Mouse (Mus musculus) midbrain, embryonic 15.5 days (tissue): Measurements from ENCODE around the gene Cald1. TPM values are rescaled to one million over a fixed set of nuclear protein-coding genes. Genes with fewer than 3 reads are reported as not detected.

ENCODE experiments used
- ATAC-seq: fragments of 200-750 bp; cut with Nextera tagmentation; replicated peaks from 2 replicates; pipeline ENCODE4 v1.8.0; 2017; ENCODE audit warnings: moderate TSS enrichment
- H3K27ac ChIP-seq: fragments of 300-500 bp; sonication (generic); 2 replicates; pipeline ENCODE4 v1.5.1; 2015; ENCODE audit warnings: mild to moderate bottlenecking, inconsistent platforms
- H3K27me3 ChIP-seq: fragments of 300-500 bp; sonication (generic); replicated peaks from 2 replicates; pipeline ENCODE4 v1.6.1; 2015; ENCODE audit warnings: inconsistent platforms
- H3K36me3 ChIP-seq: fragments of 300-500 bp; sonication (generic); replicated peaks from 2 replicates; pipeline ENCODE4 v1.6.1; 2015; ENCODE audit warnings: inconsistent platforms
- H3K4me1 ChIP-seq: fragments of 300-500 bp; sonication (generic); 2 replicates; pipeline ENCODE4 v1.6.1; 2015; ENCODE audit warnings: inconsistent platforms
- H3K4me2 ChIP-seq: fragments of 300-500 bp; sonication (generic); 2 replicates; pipeline ENCODE4 v1.6.1; 2015; ENCODE audit warnings: inconsistent platforms, mild to moderate bottlenecking, moderate library complexity
- H3K4me3 ChIP-seq: fragments of 300-500 bp; sonication (generic); 2 replicates; pipeline ENCODE4 v1.5.1; 2015; ENCODE audit warnings: mild to moderate bottlenecking, inconsistent platforms
- H3K9ac ChIP-seq: fragments of 300-500 bp; sonication (generic); 2 replicates; pipeline ENCODE4 v1.6.1; 2015; ENCODE audit warnings: mild to moderate bottlenecking, inconsistent platforms
- H3K9me3 ChIP-seq: fragments of 300-500 bp; sonication (generic); 2 replicates; pipeline ENCODE4 v1.6.1; 2016; ENCODE audit warnings: inconsistent platforms
- WGBS: fragments of 180-500 bp; shearing (Covaris S2); methylation state at CpG from one replicate; pipeline ENCODE4 v1.1.7; 2015; ENCODE audit warnings: mixed read lengths; 5-methylcytosine and 5-hydroxymethylcytosine counted together
- polyA plus RNA-seq: library from polyadenylated mRNA; unstranded; fragments of >200 nt; fragmentation: Nextera tagmentation; extraction: Ambion mirVana; gene quantifications from 2 replicates; pipeline ENCODE4 v1.2.1, GENCODE M21; 2015

The Cald1 gene
- polyA plus RNA-seq, 1 experiment from 2014 or later = 65.1 TPM

DNA sequence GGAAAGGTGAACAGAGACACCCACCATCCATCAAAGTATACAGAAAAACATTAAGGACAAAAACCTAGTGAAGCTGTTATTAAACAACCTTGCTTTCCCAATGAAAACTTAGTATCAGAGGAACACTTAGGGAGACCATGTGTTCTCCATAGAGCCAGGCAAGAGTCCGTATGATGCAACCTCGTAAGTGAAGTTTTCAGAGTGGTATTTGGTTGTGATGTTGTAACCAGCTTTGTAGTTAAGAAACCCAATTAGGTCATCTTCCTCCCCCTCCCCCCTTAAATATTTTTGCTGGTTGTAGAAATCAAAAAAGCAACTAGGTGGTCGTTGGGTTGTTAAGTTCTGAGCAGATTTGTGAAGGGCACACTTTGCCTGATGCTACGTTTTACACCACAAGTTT lies 116.3 kb downstream of the Cald1 start:
- ATAC-seq = no peak
- H3K4me2 ChIP-seq = no peak overlapping the region
- H3K9ac ChIP-seq = no peak overlapping the region
- no peak overlapping the region for H3K4me3 ChIP-seq
- H3K27me3 ChIP-seq = no peaks in the 10 kb centered on the region
- H3K9me3 ChIP-seq = no peaks in the 10 kb centered on the region
- H3K4me1 ChIP-seq = peaks cover 20% of the 10 kb centered on the region
- no peaks in the 10 kb centered on the region for H3K36me3 ChIP-seq
- WGBS = 91% methylated on average over 4 of the region's 4 CpGs
- H3K27ac ChIP-seq = no peak overlapping the region

DNA sequence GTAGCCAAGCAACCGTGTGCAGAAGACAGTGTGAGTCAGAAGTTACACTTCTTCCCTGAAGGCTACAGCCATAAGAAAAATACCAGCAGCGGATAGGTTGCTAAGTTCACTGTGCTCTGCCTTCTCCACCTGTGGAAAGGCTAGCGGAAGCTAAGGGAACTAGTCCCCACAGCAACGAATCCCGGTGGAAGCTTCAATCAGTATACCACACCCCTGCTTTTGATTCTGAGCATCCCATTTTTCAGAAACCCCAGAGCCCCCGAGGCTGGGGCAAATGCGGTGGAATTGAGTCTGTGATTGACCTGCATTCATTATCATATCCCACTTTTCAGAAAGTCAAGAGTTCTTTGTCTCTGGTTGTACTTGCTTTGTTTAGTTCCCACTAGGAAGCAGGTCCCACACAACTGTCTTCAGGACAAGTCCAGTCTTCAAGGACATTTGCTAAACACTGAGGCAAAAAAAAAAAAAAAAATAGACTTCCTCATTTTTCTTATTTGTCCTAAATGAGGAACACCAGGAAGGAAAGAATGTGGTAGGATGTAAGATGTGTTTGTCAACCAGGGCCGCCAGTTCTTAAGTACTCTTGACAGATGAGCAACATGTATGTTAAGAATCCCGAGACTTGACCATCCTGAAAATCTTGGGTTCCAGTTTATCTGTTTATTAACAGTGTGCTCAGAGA lies 118.0 kb downstream of the Cald1 start:
- no peaks in the 10 kb centered on the region for H3K9me3 ChIP-seq
- 87% methylated on average over 9 of the region's 9 CpGs for WGBS
- H3K27ac ChIP-seq = no peak overlapping the region
- H3K4me3 ChIP-seq = no peak overlapping the region
- H3K36me3 ChIP-seq = no peaks in the 10 kb centered on the region
- H3K4me1 ChIP-seq = peaks cover 3% of the 10 kb centered on the region; the same call in 1 of the 2 replicates
- no peak overlapping the region for H3K9ac ChIP-seq
- no peak for ATAC-seq
- H3K27me3 ChIP-seq = no peaks in the 10 kb centered on the region
- H3K4me2 ChIP-seq = no peak overlapping the region

DNA sequence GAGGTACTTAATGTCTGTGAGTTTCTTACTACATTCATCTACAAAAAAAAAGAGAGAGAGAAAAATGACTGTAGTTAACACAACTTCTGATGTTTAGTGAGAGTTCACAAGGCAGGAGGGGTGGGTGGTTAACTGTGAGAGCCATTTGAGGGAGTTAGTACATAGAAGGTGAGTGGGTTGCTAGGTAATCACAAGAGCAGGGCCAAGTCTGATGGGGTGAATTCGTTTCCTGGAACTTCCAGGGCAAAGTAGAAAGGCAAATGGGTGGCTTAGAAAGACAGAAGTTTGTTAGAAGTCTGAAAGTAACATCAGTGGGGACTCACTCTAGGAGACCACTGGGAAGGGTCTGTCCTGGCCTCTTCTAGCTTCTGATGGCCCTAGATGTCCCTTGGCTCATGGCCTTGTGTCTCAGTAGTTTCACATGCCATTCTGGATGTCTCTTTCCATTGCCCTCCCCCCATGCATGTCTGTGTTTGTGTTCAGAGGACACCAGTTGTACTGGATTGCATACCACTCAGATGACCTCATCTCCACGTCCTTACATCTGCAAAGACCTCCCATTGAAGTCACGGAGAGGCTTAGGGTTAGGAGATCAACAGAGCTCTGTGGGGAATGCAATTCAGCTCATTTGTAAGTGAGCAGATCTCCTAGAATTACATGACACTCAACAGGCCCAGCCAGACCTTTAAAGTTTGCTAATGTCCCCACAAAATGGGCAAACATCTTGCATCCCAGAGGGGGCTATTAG lies 118.8 kb downstream of the Cald1 start:
- ATAC-seq = no peak
- 33% methylated on average over 3 of the region's 3 CpGs for WGBS

DNA sequence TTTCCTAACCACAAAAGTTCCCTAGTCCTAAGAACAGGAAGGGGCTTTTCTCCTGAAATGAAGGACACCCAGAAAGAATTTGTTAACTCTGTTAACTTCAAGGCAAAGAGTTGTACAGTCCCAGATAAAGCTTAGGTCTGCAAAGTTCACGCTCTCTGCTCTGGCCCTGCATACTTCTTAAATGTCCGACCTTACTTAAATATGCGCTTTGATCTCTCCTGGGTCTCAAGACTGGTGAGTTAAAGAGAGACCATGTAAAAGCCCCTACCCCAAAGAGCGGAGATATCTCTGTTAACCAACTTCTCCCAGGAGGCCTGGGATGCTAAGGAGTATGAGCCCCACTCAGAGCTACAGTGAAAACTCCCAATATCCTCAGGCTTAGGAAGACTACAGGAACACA lies 119.4 kb downstream of the Cald1 start:
- ATAC-seq = no peak
- Histone ChIP-seq H3K36me3 (no peaks in the 10 kb centered on the region), H3K27me3 (no peaks in the 10 kb centered on the region), H3K9me3 (no peaks in the 10 kb centered on the region), H3K4me3 (no peak overlapping the region), H3K27ac (no peak overlapping the region), H3K9ac (no peak overlapping the region), H3K4me1 (0 out of 2 replicates have a peak, but pooled peaks cover 1% of the 10 kb centered on the region), H3K4me2 (no peak overlapping the region)
- WGBS = 73% methylated on average over 4 of the region's 4 CpGs

More for the DNA sequence above, 118.8 kb downstream of the Cald1 start:
- Histone ChIP-seq H3K9ac (no peak overlapping the region), H3K4me2 (no peak overlapping the region), H3K9me3 (no peaks in the 10 kb centered on the region), H3K27me3 (no peaks in the 10 kb centered on the region), H3K36me3 (no peaks in the 10 kb centered on the region), H3K4me1 (0 out of 2 replicates have a peak, but pooled peaks cover 2% of the 10 kb centered on the region), H3K4me3 (no peak overlapping the region), H3K27ac (no peak overlapping the region)

DNA sequence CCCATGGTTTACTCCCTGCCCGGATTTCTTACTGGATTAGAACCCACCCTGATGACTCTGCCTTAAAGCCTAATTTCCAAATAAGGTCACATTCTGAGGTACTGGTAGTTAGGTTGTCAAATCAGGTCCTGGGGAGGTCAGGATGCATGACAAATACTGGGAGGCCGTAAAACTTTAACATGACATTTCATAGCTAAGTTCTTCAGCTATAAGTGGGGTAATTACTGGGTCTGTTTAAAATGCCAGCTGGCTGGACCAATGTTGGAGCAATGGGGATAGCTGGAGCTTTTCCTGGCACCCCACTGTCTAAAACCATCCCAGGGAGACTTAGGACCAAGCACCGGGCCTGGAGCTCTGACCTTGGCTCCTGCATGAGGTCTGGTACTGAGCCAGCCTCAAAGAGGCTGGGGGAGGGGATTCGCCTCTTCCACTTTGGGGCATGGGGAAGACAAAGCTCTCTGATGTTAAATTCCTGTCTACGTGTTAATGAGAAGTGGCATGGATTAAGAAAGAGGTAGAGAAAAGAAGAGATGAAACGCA lies 120.9 kb downstream of the Cald1 start:
- Histone ChIP-seq H3K4me1 (no peaks in the 10 kb centered on the region), H3K36me3 (no peaks in the 10 kb centered on the region), H3K9me3 (no peaks in the 10 kb centered on the region), H3K27ac (no peak overlapping the region), H3K4me3 (no peak overlapping the region), H3K9ac (no peak overlapping the region), H3K4me2 (no peak overlapping the region), H3K27me3 (no peaks in the 10 kb centered on the region)
- 60% methylated on average over 6 of the region's 6 CpGs for WGBS
- no peak for ATAC-seq

DNA sequence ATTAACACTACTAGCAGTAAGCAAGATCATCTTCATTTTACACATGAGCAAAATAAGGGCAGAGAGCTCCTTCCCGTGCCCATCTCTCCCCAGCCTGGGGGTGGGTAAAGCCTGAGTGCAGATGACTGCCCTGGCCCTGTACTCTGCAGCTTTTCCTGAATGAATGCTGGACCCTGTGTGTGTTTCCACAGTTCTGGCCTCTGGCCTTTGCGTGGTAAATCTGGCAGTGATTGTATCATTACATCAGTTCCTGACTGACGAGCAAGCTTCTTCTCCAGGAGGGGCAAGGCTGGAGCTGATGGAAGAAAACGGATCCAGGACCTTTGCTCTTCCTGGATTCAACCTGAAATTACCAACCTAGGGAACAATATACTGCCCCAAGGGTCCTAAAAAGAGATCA lies 122.1 kb downstream of the Cald1 start:
- 89% methylated on average over 4 of the region's 4 CpGs for WGBS
- H3K4me1 ChIP-seq = no peaks in the 10 kb centered on the region

DNA sequence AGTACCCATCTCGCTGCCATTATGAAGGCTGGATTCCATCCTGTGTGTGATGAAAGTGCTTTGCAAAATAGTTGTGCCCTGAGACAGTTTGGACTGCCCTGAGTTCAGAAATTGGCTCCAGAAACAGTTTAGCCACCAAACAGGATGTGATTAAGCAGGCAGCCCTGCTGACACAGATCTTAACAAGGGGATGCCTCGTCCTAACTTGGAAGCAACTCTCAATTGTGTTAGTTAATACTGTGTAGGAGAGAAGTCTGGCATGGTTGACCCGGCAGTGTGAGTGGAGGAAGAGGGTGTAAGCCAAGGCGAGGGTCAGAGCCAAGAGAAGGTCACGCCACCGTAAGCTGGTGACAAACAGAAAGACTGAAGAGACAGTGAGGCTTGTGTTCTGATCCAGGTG lies 123.4 kb downstream of the Cald1 start:
- no peaks in the 10 kb centered on the region for H3K27me3 ChIP-seq
- H3K4me2 ChIP-seq = no peak overlapping the region
- no peak for ATAC-seq
- no peaks in the 10 kb centered on the region for H3K9me3 ChIP-seq
- no peaks in the 10 kb centered on the region for H3K36me3 ChIP-seq
- H3K4me3 ChIP-seq = no peak overlapping the region
- no peak overlapping the region for H3K9ac ChIP-seq
- no peaks in the 10 kb centered on the region; the same call in 1 of the 2 replicates for H3K4me1 ChIP-seq
- H3K27ac ChIP-seq = no peak overlapping the region
- WGBS = 80% methylated on average over 6 of the region's 6 CpGs

More for the DNA sequence above, 122.1 kb downstream of the Cald1 start:
- Histone ChIP-seq H3K36me3 (no peaks in the 10 kb centered on the region), H3K4me2 (no peak overlapping the region), H3K9me3 (no peaks in the 10 kb centered on the region), H3K9ac (no peak overlapping the region), H3K27ac (no peak overlapping the region), H3K27me3 (no peaks in the 10 kb centered on the region), H3K4me3 (no peak overlapping the region)
- ATAC-seq = no peak

DNA sequence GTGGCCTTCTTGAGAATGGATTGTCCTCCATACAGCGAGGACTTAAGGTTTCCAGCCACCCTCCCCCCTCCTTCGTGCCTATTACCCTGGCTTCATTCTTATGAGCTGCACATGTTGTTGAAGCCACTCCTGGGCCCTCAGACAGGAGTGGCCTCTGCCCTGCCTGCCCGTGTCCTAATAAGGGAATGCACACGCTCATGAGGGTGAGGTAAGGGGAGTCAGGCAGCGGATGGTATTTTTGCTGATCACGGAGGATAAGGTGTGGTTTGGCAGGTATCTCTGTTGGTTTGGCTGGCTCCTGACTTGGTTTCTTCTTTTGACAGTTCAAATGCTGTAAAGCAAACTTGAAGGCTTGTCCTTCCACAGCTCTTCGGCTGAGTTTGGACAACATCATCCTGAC lies 124.4 kb downstream of the Cald1 start:
- no peaks in the 10 kb centered on the region; the same call in 1 of the 2 replicates for H3K4me1 ChIP-seq
- H3K36me3 ChIP-seq = no peaks in the 10 kb centered on the region
- no peak overlapping the region for H3K27ac ChIP-seq
- WGBS = 87% methylated on average over 7 of the region's 7 CpGs
- H3K4me2 ChIP-seq = no peak overlapping the region
- H3K27me3 ChIP-seq = no peaks in the 10 kb centered on the region
- H3K4me3 ChIP-seq = no peak overlapping the region
- no peak for ATAC-seq
- no peaks in the 10 kb centered on the region for H3K9me3 ChIP-seq
- no peak overlapping the region for H3K9ac ChIP-seq

DNA sequence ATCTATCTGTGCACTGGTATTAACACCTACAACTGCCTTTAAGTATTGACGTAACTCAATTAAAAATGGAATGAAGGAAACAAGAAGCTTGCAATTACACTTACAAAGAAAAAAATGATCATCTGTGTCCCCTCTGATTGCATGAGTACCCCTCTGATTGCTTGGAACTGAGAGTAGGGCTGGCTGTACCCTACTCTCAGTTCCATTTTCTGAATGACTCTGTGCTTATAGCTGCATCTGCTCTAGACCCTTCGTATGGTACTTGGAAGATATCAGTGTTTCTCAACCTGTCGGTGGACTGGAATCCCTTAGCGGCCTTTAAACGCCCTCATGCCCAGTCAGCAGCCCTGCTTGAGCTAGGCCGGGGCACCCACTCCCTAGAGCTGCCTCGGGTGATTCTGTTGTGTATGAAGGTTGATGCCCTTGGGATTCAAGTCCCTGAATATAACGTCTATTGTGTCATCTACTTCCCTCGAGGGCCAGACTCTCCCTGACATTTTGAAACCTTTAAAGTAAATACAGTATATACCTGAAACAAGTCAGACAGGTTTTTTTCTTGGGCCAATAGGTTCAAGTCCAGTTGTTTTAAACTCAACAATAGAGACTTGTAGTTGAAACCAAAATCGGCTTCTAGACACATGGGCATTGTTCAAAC lies 125.1 kb downstream of the Cald1 start:
- no peaks in the 10 kb centered on the region for H3K9me3 ChIP-seq
- no peak overlapping the region for H3K27ac ChIP-seq
- H3K36me3 ChIP-seq = no peaks in the 10 kb centered on the region
- WGBS = 96% methylated on average over 10 of the region's 10 CpGs
- no peak for ATAC-seq
- no peak overlapping the region for H3K4me3 ChIP-seq
- H3K4me2 ChIP-seq = no peak overlapping the region
- H3K4me1 ChIP-seq = no peaks in the 10 kb centered on the region; the same call in 1 of the 2 replicates
- no peaks in the 10 kb centered on the region for H3K27me3 ChIP-seq
- no peak overlapping the region for H3K9ac ChIP-seq

DNA sequence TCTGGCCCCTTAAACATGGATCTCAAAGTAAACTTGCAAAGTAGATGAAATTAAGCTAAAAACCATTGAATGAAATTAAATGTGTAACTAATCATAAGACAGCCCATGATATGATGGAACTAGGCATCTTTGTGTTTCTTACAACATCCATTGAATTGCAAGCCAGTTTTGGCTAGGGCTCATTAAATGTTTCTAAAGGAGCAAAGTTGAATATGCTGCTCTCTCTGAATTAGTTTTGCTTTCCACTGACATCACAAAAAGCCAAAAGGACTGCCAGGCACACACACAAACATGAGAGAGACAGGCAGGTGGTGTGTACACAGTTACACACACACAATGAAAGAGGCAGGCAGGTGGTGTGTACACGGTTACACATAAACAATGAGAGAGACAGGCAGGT lies 127.4 kb downstream of the Cald1 start:
- Histone ChIP-seq H3K4me2 (no peak overlapping the region), H3K9me3 (no peaks in the 10 kb centered on the region), H3K27me3 (no peaks in the 10 kb centered on the region), H3K36me3 (no peaks in the 10 kb centered on the region), H3K9ac (no peak overlapping the region), H3K4me3 (no peak overlapping the region), H3K27ac (no peak overlapping the region), H3K4me1 (no peaks in the 10 kb centered on the region; the same call in 1 of the 2 replicates)
- no peak for ATAC-seq
- 77% methylated on average over 1 of the region's 1 CpGs for WGBS

DNA sequence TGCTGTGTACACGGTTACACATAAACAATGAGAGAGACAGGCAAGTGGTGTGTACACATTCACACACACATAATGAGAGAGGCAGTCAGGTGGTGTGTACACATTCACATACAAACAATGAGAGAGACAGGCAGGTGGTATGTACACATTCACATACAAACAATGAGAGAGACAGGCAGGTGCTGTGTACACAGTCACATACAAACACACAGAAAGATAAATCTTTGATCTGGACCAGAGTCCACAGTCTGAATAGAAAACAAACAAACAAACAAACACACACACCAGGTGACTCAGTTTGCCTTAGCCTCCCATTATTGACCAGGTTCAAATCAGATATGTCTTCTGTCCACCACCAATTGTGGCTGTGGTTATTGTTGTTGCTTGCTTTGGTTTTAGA lies 127.8 kb downstream of the Cald1 start:
- no peaks in the 10 kb centered on the region for H3K36me3 ChIP-seq
- no peak overlapping the region for H3K4me2 ChIP-seq
- H3K9me3 ChIP-seq = no peaks in the 10 kb centered on the region
- no peaks in the 10 kb centered on the region for H3K27me3 ChIP-seq
- no peak for ATAC-seq
- no peak overlapping the region for H3K9ac ChIP-seq
- H3K4me3 ChIP-seq = no peak overlapping the region
- WGBS = 69% methylated on average over 1 of the region's 1 CpGs
- H3K4me1 ChIP-seq = peaks cover 3% of the 10 kb centered on the region; the same call in 1 of the 2 replicates
- no peak overlapping the region for H3K27ac ChIP-seq

DNA sequence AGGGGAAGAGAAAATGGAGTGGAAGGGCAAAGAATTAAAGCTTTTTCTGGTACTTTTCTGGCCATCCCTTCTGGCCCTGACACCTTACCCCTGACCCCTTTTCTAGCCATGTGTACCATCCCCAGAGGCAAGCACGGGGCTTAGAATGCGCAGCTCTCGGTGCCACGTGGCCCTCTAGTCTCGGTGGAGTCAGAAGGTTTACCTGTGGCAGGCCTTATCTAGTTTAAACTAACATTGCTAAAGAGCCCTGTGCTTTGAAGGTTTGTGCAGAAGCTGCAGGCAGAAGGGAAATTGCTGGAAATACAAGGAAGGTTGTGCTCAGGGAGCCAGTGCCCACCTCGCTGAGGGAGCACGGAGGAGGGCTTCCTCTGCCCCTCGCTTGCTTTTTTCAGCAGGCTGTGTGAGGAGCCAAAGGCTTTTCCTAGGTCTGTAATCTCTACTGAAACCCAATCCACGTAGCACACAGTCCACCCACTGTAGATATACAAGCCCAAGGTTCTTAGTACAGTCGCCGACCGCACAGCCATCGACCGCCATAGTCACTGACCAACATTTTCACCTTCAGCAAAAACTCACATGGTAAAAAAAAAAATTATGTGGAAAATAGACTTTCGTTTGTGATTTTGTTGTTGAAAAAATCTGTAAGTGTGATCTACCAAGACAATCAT lies 129.2 kb downstream of the Cald1 start:
- ATAC-seq = no peak
- WGBS = 88% methylated on average over 15 of the region's 15 CpGs
- no peak overlapping the region for H3K4me2 ChIP-seq
- H3K27ac ChIP-seq = no peak overlapping the region
- H3K27me3 ChIP-seq = no peaks in the 10 kb centered on the region
- no peaks in the 10 kb centered on the region for H3K36me3 ChIP-seq
- H3K9ac ChIP-seq = no peak overlapping the region
- peaks cover 6% of the 10 kb centered on the region; the same call in 1 of the 2 replicates for H3K4me1 ChIP-seq
- no peak overlapping the region for H3K4me3 ChIP-seq
- H3K9me3 ChIP-seq = no peaks in the 10 kb centered on the region
